Mouse (Mus musculus): ENCODE results near the gene Rad9b. TPM values are rescaled to one million over a fixed set of nuclear protein-coding genes. Genes with fewer than 3 reads are reported as not detected.
A peak's percentile ranks its signal among the peaks of the same experiment; 100 is the strongest.

The Rad9b gene
- polyA plus RNA-seq, 1 experiment = 4.2 TPM

DNA sequence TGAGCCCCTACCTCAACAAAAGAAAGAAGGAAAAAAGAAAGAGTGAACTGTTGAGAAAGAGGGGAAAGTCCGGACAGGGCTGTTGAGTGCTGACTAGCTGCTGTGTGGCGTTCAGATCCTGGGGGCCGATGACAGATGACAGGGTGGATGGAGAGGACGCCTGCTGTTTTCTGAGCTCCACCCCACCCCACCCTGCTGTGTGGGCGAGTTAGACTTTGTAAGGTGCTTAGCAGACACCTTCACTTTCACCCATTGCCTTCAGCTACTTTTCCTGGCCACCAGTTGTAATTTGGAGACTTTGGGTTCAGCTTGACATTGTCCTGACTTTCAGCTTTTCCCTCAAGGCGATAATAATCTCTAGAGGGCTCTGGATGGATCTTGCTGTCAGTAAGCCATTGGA, 62.9 kb downstream of the Rad9b start:
- no peak for TF ChIP-seq CTCF (conservative IDR thresholded peaks at IDR 0.05; ENCODE audit: insufficient read depth, insufficient read length, low read depth, low read length)
- no peak for TF ChIP-seq POLR2A (IDR thresholded peaks at IDR 0.05; ENCODE audit: low read depth, low read length)
- Histone ChIP-seq H3K36me3 (ENCODE audit: control insufficient read depth, insufficient read depth, low read length) (no peaks in the 10 kb centered on the region), H3K4me3 (ENCODE audit: insufficient read depth, low read depth, low read length) (no peak overlapping the region), H3K27ac (ENCODE audit: insufficient read depth, low read depth, low read length) (peak overlapping the region; percentile 77), H3K4me1 (ENCODE audit: control insufficient read depth, insufficient read depth, low read length) (peaks cover 57% of the 10 kb centered on the region), H3K27me3 (replicated peaks; ENCODE audit: control insufficient read depth, insufficient read depth, low read length) (no peaks in the 10 kb centered on the region)
- no peak for DNase-seq
- 44% methylated on average over 6 of the region's 6 CpGs for WGBS

DNA sequence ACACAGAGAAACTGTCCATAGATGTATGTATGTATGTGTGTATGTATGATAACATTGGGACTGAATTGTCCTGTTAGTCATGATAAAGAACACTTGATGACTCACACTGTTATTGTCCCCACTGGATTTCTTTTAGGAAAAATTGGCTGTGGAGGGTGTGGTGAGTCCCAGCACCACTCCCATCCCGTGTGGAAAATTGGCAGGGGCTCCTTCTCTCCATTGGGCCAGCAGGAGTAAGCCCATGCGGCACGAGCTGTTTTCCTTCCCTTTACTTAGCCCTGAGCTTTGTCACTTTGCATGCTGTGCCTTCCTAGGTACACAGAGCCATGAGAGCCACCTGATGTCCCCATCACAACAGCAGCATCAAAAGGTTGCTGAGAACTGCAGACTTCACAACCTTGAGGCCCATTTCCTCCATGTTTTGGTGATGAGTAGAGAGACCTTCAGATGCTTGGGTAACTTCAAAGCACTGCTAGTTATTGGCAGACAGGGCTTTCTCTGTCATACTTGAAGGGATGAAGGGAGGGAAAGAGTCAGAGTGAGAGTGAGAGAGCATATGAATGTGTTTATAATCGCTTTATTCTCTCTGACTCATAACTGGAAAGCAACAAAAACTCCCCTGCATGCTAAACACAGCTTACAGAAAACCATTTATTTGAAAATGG, 65.8 kb downstream of the Rad9b start:
- Histone ChIP-seq H3K4me3 (ENCODE audit: insufficient read depth, low read depth, low read length) (no peak overlapping the region), H3K27ac (ENCODE audit: insufficient read depth, low read depth, low read length) (no peak overlapping the region), H3K27me3 (replicated peaks; ENCODE audit: control insufficient read depth, insufficient read depth, low read length) (no peaks in the 10 kb centered on the region), H3K4me1 (ENCODE audit: control insufficient read depth, insufficient read depth, low read length) (peaks cover 38% of the 10 kb centered on the region), H3K36me3 (ENCODE audit: control insufficient read depth, insufficient read depth, low read length) (no peaks in the 10 kb centered on the region)
- TF ChIP-seq CTCF (conservative IDR thresholded peaks at IDR 0.05; ENCODE audit: insufficient read depth, insufficient read length, low read depth, low read length) (no peak), POLR2A (IDR thresholded peaks at IDR 0.05; ENCODE audit: low read depth, low read length) (no peak)
- WGBS = 56% methylated on average over 4 of the region's 4 CpGs
- no peak for DNase-seq

DNA sequence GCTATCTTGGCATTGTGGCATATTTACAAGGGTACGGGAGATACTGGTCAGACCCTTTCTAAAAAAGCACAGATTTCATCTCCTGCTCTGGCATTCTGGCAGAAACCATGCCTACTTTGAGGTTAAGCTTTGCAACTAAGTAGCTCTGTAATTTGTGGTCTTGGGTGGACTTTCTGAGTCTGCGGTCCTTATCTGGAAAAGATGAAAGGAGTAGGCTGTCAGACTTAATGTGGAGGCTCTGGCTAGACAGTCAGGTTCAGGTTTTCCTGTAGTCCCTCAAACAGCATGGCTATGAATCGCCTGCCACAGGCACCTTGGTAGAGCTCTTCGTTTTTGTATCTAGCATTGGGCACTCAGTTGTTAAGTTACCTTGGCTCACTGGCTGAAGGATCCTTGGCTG, 67.0 kb downstream of the Rad9b start:
- Histone ChIP-seq H3K36me3 (ENCODE audit: control insufficient read depth, insufficient read depth, low read length) (no peaks in the 10 kb centered on the region), H3K4me3 (ENCODE audit: insufficient read depth, low read depth, low read length) (no peak overlapping the region), H3K4me1 (ENCODE audit: control insufficient read depth, insufficient read depth, low read length) (peaks cover 26% of the 10 kb centered on the region), H3K27ac (ENCODE audit: insufficient read depth, low read depth, low read length) (no peak overlapping the region), H3K27me3 (replicated peaks; ENCODE audit: control insufficient read depth, insufficient read depth, low read length) (no peaks in the 10 kb centered on the region)
- TF ChIP-seq POLR2A (IDR thresholded peaks at IDR 0.05; ENCODE audit: low read depth, low read length) = no peak
- no peak for TF ChIP-seq CTCF (conservative IDR thresholded peaks at IDR 0.05; ENCODE audit: insufficient read depth, insufficient read length, low read depth, low read length)
- DNase-seq = no peak
- WGBS = 80% methylated on average over 4 of the region's 4 CpGs

DNA sequence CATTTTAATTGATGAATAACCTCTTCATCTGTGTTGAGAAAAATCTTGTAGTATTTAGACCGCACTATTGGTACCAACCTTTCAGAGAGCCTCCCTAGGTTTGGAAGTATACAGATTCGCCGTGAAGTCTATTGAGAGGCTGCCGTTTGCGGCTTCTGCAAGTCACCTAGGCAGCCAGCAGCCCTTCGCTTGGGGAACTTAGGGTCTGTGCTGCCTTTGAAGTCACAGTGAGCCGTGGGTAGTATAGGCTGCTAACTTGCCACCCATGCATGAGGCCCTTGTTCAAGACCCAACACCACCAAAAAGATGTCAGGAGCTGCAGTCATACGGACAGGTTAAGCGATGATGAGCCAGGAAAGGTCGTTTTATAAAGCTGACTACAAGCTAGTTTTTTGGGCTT, 67.8 kb downstream of the Rad9b start:
- peak overlapping the region; percentile 96; the same call in 1 of the 2 replicates for H3K27ac ChIP-seq (ENCODE audit: insufficient read depth, low read depth, low read length)
- 81% methylated on average over 10 of the region's 10 CpGs for WGBS
- peak overlapping the region; percentile 23 for H3K4me3 ChIP-seq (ENCODE audit: insufficient read depth, low read depth, low read length)

DNA sequence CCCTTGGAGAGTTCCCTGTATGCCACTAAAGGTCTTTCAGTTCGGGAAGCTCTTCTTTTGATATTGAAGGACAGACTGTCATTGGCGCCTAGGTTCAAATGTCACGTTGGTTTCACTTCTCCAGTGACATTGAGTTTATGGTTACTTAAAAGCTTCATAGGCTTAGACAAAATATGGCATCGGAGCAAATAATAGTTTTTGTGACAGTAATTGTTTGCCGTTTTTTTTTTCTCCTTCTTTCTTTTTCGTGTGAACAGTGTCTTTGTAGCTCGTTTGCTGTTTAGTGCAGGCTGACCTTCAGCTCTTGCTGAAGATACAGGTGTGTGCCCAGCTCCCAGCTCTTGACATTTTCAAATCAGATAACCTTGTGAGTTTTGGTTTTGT, 68.3 kb downstream of the Rad9b start:
- H3K27ac ChIP-seq (ENCODE audit: insufficient read depth, low read depth, low read length) = peak overlapping the region; percentile 96
- TF ChIP-seq CTCF (conservative IDR thresholded peaks at IDR 0.05; ENCODE audit: insufficient read depth, insufficient read length, low read depth, low read length) (no peak), POLR2A (IDR thresholded peaks at IDR 0.05; ENCODE audit: low read depth, low read length) (no peak)
- peaks cover 20% of the 10 kb centered on the region for H3K4me1 ChIP-seq (ENCODE audit: control insufficient read depth, insufficient read depth, low read length)
- no peaks in the 10 kb centered on the region for H3K36me3 ChIP-seq (ENCODE audit: control insufficient read depth, insufficient read depth, low read length)
- peak overlapping the region; percentile 97 for H3K4me3 ChIP-seq (ENCODE audit: insufficient read depth, low read depth, low read length)
- H3K27me3 ChIP-seq (replicated peaks; ENCODE audit: control insufficient read depth, insufficient read depth, low read length) = no peaks in the 10 kb centered on the region
- 35% methylated on average over 7 of the region's 7 CpGs for WGBS
- no peak for DNase-seq

More for the DNA sequence above, 67.8 kb downstream of the Rad9b start:
- no peak for TF ChIP-seq POLR2A (IDR thresholded peaks at IDR 0.05; ENCODE audit: low read depth, low read length)
- TF ChIP-seq CTCF (conservative IDR thresholded peaks at IDR 0.05; ENCODE audit: insufficient read depth, insufficient read length, low read depth, low read length) = no peak
- Histone ChIP-seq H3K36me3 (ENCODE audit: control insufficient read depth, insufficient read depth, low read length) (no peaks in the 10 kb centered on the region), H3K4me1 (ENCODE audit: control insufficient read depth, insufficient read depth, low read length) (peaks cover 20% of the 10 kb centered on the region), H3K27me3 (replicated peaks; ENCODE audit: control insufficient read depth, insufficient read depth, low read length) (no peaks in the 10 kb centered on the region)
- no peak for DNase-seq

DNA sequence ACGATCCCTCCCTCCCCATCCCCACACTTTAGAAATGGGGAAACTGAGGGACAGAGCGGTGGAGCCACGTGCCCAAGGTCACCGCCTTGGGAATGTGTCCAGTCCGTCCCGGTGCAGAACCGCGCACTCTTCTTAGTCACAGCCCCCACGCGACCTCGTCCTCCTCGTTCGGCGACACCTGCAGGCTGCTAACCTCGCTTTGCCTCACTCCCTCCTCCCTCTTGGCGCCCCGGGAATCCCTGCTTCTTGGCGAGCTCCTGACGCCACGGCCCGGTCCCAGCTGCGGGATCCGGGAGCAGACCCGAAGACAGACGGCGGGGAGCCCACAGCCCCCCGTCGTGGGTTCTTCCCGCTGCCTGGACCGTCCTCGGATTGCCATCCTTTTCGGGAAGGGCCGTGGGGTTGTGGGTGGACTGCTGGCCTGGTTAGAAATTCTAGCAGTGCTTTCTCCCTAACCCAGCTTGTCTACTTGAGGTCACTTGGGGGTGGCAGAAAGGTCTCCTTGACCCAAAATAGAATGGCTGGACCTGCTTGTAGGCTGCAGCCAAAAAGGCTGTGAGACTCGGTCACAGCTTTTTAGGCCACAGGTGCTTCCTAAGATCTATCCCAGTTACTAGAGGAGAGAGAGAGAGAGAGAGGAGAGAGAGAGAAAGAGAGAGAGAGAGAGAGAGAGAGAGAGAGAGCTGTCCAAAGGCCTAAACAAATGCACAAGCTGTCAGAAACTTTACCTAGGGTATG, 68.8 kb downstream of the Rad9b start:
- 2% methylated on average over 34 of the region's 34 CpGs for WGBS
- Histone ChIP-seq H3K27me3 (replicated peaks; ENCODE audit: control insufficient read depth, insufficient read depth, low read length) (no peaks in the 10 kb centered on the region), H3K36me3 (ENCODE audit: control insufficient read depth, insufficient read depth, low read length) (no peaks in the 10 kb centered on the region), H3K4me3 (ENCODE audit: insufficient read depth, low read depth, low read length) (peak overlapping the region; percentile 97), H3K4me1 (ENCODE audit: control insufficient read depth, insufficient read depth, low read length) (peaks cover 26% of the 10 kb centered on the region), H3K27ac (ENCODE audit: insufficient read depth, low read depth, low read length) (peak overlapping the region; percentile 96)
- peak; percentile 75 for DNase-seq
- TF ChIP-seq CTCF (conservative IDR thresholded peaks at IDR 0.05; ENCODE audit: insufficient read depth, insufficient read length, low read depth, low read length) (0 out of 2 replicates have a peak, but pooled peaks have one; percentile 11), POLR2A (IDR thresholded peaks at IDR 0.05; ENCODE audit: low read depth, low read length) (no peak)

All from kidney, adult 2 months (tissue).